Mouse (Mus musculus) thymus, postnatal 14 days (tissue): ENCODE measurements around the gene Flt1.
A peak's percentile ranks its signal among the peaks of the same experiment; 100 is the strongest.

ENCODE experiments used
- DNase-seq: peaks from one replicate; pipeline ENCODE4 v3.0.0; 2021

Gene Flt1

GRCm38 (mm10) chr5:147539815-147540214 lies 186.0 kb downstream of the Flt1 start:
- no peak for DNase-seq

GRCm38 (mm10) chr5:147539409-147539808 lies 186.4 kb downstream of the Flt1 start:
- no peak for DNase-seq

- DNase-seq: no peak
These were observed 193.8 kb downstream of the Flt1 start for GRCm38 (mm10) chr5:147532031-147532430.

GRCm38 (mm10) chr5:147527788-147528187 lies 198.0 kb downstream of the Flt1 start:
- peak; percentile 30 for DNase-seq

GRCm38 (mm10) chr5:147527006-147527405 lies 198.8 kb downstream of the Flt1 start:
- DNase-seq: no peak
